In genomic region chr16:92286609-92287008, GRCm38 (mm10) we compare ENCODE assay signal across 8 mouse cellular contexts. TPM values are rescaled to one million over a fixed set of nuclear protein-coding genes. Genes with fewer than 3 reads are reported as not detected.
DNase-seq lines count a peak whose midpoint lies in the region; ATAC-seq lines count a peak whose summit lies in the region.

No protein-coding gene starts in this region.

- H3K9ac ChIP-seq in forebrain, embryonic 12.5 days: no peak overlapping the region

- H3K4me1 ChIP-seq in forebrain, embryonic 10.5 days: peaks cover 11% of the 10 kb centered on the region; the same call in 1 of the 2 replicates
- H3K4me1 ChIP-seq in forebrain, embryonic 12.5 days: peaks cover 2% of the 10 kb centered on the region

- H3K9me3 ChIP-seq in forebrain, embryonic 10.5 days: no peaks in the 10 kb centered on the region
- no peaks in the 10 kb centered on the region for H3K9me3 ChIP-seq in forebrain, embryonic 12.5 days

- no peak overlapping the region for H3K4me2 ChIP-seq in forebrain, embryonic 12.5 days

- WGBS in forebrain, embryonic 10.5 days: 16% methylated on average over 7 of the region's 7 CpGs
- WGBS in forebrain, embryonic 12.5 days: 12% methylated on average over 7 of the region's 7 CpGs

- ATAC-seq in forebrain, embryonic 12.5 days (ENCODE audit: low FRiP score): no peak
- peak; percentile 56 for ATAC-seq in erythroblast, adult 5-6 weeks (replicated peaks; ENCODE audit: low FRiP score, poor library complexity, severe bottlenecking)
- peak; percentile 48; the same call in 1 of the 2 replicates for ATAC-seq in megakaryocyte-erythroid progenitor cell, adult 5-6 weeks (replicated peaks; ENCODE audit: low FRiP score, low TSS enrichment, poor library complexity, severe bottlenecking)

- DNase-seq in forebrain, embryonic 10.5 days (ENCODE audit: extremely low spot score, low spot score): peak; percentile 88
- DNase-seq in brain, adult 2 months (ENCODE audit: low read depth, low spot score): peak; percentile 88
- peak; percentile 46 for DNase-seq in heart, postnatal 25 days (ENCODE audit: low spot score)
- DNase-seq in layer of hippocampus, postnatal 25 days (ENCODE audit: extremely low spot score in 1 of 2, low spot score in 1 of 2): peak; percentile 88 to 98
- peak; percentile 40 to 78 for DNase-seq in spleen, adult 18-20 months

- H3K27ac ChIP-seq in forebrain, embryonic 10.5 days: no peak overlapping the region
- no peak overlapping the region for H3K27ac ChIP-seq in forebrain, embryonic 12.5 days

- peaks cover 11% of the 10 kb centered on the region; the same call in 1 of the 2 replicates for H3K27me3 ChIP-seq in forebrain, embryonic 10.5 days (ENCODE audit: poor library complexity, severe bottlenecking)
- peaks cover 4% of the 10 kb centered on the region; the same call in 1 of the 2 replicates for H3K27me3 ChIP-seq in forebrain, embryonic 12.5 days

- intact Hi-C loops in heart, postnatal 25 days (cut with DNase I): loop anchor here (1.0 to 5.0 kb wide), 2 partner anchors 229 to 350 kb away; partner anchors contain the start of genes Gm49711, Mrps6 and Slc5a3

- H3K4me3 ChIP-seq in forebrain, embryonic 10.5 days: no peak overlapping the region
- no peak overlapping the region for H3K4me3 ChIP-seq in forebrain, embryonic 12.5 days (replicated peaks)

- no peaks in the 10 kb centered on the region for H3K36me3 ChIP-seq in forebrain, embryonic 10.5 days (replicated peaks)
- no peaks in the 10 kb centered on the region for H3K36me3 ChIP-seq in forebrain, embryonic 12.5 days (replicated peaks)

RNA-seq across cellular contexts. Expression of gene Kcne2, which starts 5.6 kb away (rescaled TPM):
- 0.16 and 0.18 TPM in 2 replicates for polyA plus RNA-seq in forebrain, embryonic 10.5 days (2016; fragmentation: Nextera tagmentation; extraction: Ambion mirVana)
- 2.2 and 4.3 TPM in 2 replicates for polyA plus RNA-seq in forebrain, embryonic 12.5 days (2016; fragmentation: Nextera tagmentation; extraction: Ambion mirVana)
- total RNA-seq in erythroblast, adult 5-6 weeks (2015; ENCODE audit: low replicate concordance): 0.63 TPM in 1 of 2 replicates, not detected in the other
- total RNA-seq in erythroblast, adult 5-6 weeks (2017; ENCODE audit: low replicate concordance): not detected in 2 replicates
- total RNA-seq in heart, postnatal 25 days (2021): not detected
- under 1 TPM; 0.38 to 0.42 TPM for total RNA-seq in layer of hippocampus, postnatal 25 days (2021)
- total RNA-seq in megakaryocyte-erythroid progenitor cell, adult 5-6 weeks (2014; fragmentation: Nextera tagmentation): not detected in 2 replicates
- total RNA-seq in megakaryocyte-erythroid progenitor cell, adult 5-6 weeks (2017): not detected in 2 replicates

RNA-seq across cellular contexts. Expression of gene Smim11, which starts 14.5 kb away (rescaled TPM):
- 120 and 125 TPM in 2 replicates for polyA plus RNA-seq in forebrain, embryonic 10.5 days (2016; fragmentation: Nextera tagmentation; extraction: Ambion mirVana)
- polyA plus RNA-seq in forebrain, embryonic 12.5 days (2016; fragmentation: Nextera tagmentation; extraction: Ambion mirVana): 131 and 135 TPM in 2 replicates
- total RNA-seq in erythroblast, adult 5-6 weeks (2015; ENCODE audit: low replicate concordance): 15.3 and 15.4 TPM in 2 replicates
- total RNA-seq in erythroblast, adult 5-6 weeks (2017; ENCODE audit: low replicate concordance): 26.5 and 32.6 TPM in 2 replicates
- total RNA-seq in heart, postnatal 25 days (2021): 10 to 100 TPM; 75.9 to 77.2 TPM
- 10 to 100 TPM; 19.3 to 21.4 TPM for total RNA-seq in layer of hippocampus, postnatal 25 days (2021)
- total RNA-seq in megakaryocyte-erythroid progenitor cell, adult 5-6 weeks (2014; fragmentation: Nextera tagmentation): 83.4 and 84.1 TPM in 2 replicates
- 161 and 180 TPM in 2 replicates for total RNA-seq in megakaryocyte-erythroid progenitor cell, adult 5-6 weeks (2017)

RNA-seq across cellular contexts. Expression of gene Fam243, which starts 34.6 kb away (rescaled TPM):
- polyA plus RNA-seq in forebrain, embryonic 10.5 days (2016; fragmentation: Nextera tagmentation; extraction: Ambion mirVana): not detected in 2 replicates
- not detected in 2 replicates for polyA plus RNA-seq in forebrain, embryonic 12.5 days (2016; fragmentation: Nextera tagmentation; extraction: Ambion mirVana)
- not detected in 2 replicates for total RNA-seq in erythroblast, adult 5-6 weeks (2015; ENCODE audit: low replicate concordance)
- total RNA-seq in erythroblast, adult 5-6 weeks (2017; ENCODE audit: low replicate concordance): not detected in 2 replicates
- 1 to 10 TPM in 1 of 2 experiments, under 1 TPM in 1; 0.75 to 1.4 TPM for total RNA-seq in heart, postnatal 25 days (2021)
- not detected for total RNA-seq in layer of hippocampus, postnatal 25 days (2021)
- not detected in 2 replicates for total RNA-seq in megakaryocyte-erythroid progenitor cell, adult 5-6 weeks (2014; fragmentation: Nextera tagmentation)
- total RNA-seq in megakaryocyte-erythroid progenitor cell, adult 5-6 weeks (2017): not detected in 2 replicates
